Mouse (Mus musculus) CH12.LX (cell line): ENCODE measurements around the gene Corin. TPM values are rescaled to one million over a fixed set of nuclear protein-coding genes. Genes with fewer than 3 reads are reported as not detected.
A peak's percentile ranks its signal among the peaks of the same experiment; 100 is the strongest.

ENCODE experiments used
- DNase-seq: peaks from one replicate; pipeline ENCODE4 v3.0.0-alpha.2; 2013; ENCODE audit errors: extremely low read depth
- H3K27ac ChIP-seq: 2 replicates; pipeline ENCODE4 v1.5.1; 2012; ENCODE audit warnings: low read depth, mild to moderate bottlenecking, control low read depth, moderate library complexity; ENCODE audit not compliant: insufficient read depth
- H3K27me3 ChIP-seq: replicated peaks from 2 replicates; pipeline ENCODE3; 2012; ENCODE audit warnings: inconsistent platforms
- H3K36me3 ChIP-seq, 2 experiments: replicated peaks in 1 of 2; 2 replicates each; pipeline versions ENCODE3 to v1.6.1; 2012; ENCODE audit warnings: inconsistent platforms in 1 of 2, low read length in 1 of 2, mild to moderate bottlenecking in 1 of 2, mixed read lengths in 1 of 2, moderate library complexity in 1 of 2; ENCODE audit not compliant: control insufficient read depth in 1 of 2, insufficient read depth in 1 of 2
- H3K4me1 ChIP-seq, 2 experiments: 2 replicates each; pipeline ENCODE4 v1.6.1; 2012; ENCODE audit warnings: inconsistent platforms in 1 of 2, moderate library complexity in 1 of 2; ENCODE audit not compliant: insufficient read depth in 2 of 2, control insufficient read depth in 1 of 2
- H3K4me2 ChIP-seq: 2 replicates; pipeline ENCODE4 v1.6.1; 2012; ENCODE audit warnings: low read depth, mild to moderate bottlenecking, control low read depth; ENCODE audit not compliant: poor library complexity, insufficient read depth, severe bottlenecking
- H3K4me3 ChIP-seq, 3 experiments: fragments of 150-350 bp in 1 of 3; sonication (generic) in 1 of 3; replicated peaks in 1 of 3; 2 replicates each; pipeline versions ENCODE3 to v1.5.1; 2011 to 2012; ENCODE audit warnings: low read depth in 2 of 3, low read length in 2 of 3, mild to moderate bottlenecking in 2 of 3, moderate library complexity in 2 of 3, control low read depth in 1 of 3, improper control_type of control experiment in 1 of 3, inconsistent platforms in 1 of 3, mixed read lengths in 1 of 3; ENCODE audit not compliant: poor library complexity in 1 of 3
- H3K79me2 ChIP-seq: replicated peaks from 2 replicates; pipeline ENCODE4 v1.6.1; 2012; ENCODE audit warnings: mild to moderate bottlenecking, moderate library complexity; ENCODE audit not compliant: control insufficient read depth, poor library complexity, insufficient read depth, severe bottlenecking; ENCODE audit errors: extremely low read depth
- H3K9ac ChIP-seq: 2 replicates; pipeline ENCODE4 v1.6.1; 2012; ENCODE audit warnings: low read depth, mild to moderate bottlenecking, control low read depth, moderate library complexity; ENCODE audit not compliant: insufficient read depth
- H3K9me3 ChIP-seq: replicated peaks from 2 replicates; pipeline ENCODE3; 2012; ENCODE audit warnings: low read length, inconsistent platforms, mixed read lengths
- BHLHE40 ChIP-seq: IDR thresholded peaks from 2 replicates; pipeline ENCODE4 v1.6.1; 2011; ENCODE audit warnings: mild to moderate bottlenecking, low read depth, low read length, improper control_type of control experiment
- EP300 ChIP-seq: IDR thresholded peaks from 2 replicates; pipeline ENCODE4 v1.6.1; 2011; ENCODE audit warnings: low read length, improper control_type of control experiment
- ETS1 ChIP-seq: conservative IDR thresholded peaks from 2 replicates; pipeline ENCODE4 v1.6.1; 2012; ENCODE audit warnings: low read depth, mild to moderate bottlenecking, inconsistent platforms, low read length, improper control_type of control experiment, moderate library complexity
- GABPA ChIP-seq: IDR thresholded peaks from 2 replicates; pipeline ENCODE4 v1.6.1; 2012; ENCODE audit warnings: low read depth, low read length, improper control_type of control experiment, inconsistent platforms; ENCODE audit not compliant: insufficient replicate concordance
- IRF4 ChIP-seq: IDR thresholded peaks from 2 replicates; pipeline ENCODE4 v1.6.1; 2014; ENCODE audit warnings: low read depth, mild to moderate bottlenecking, inconsistent platforms, low read length, improper control_type of control experiment
- MAFK ChIP-seq: IDR thresholded peaks from 2 replicates; pipeline ENCODE4 v1.6.1; 2011; ENCODE audit warnings: low read length, improper control_type of control experiment; ENCODE audit not compliant: insufficient replicate concordance
- MAX ChIP-seq: IDR thresholded peaks from 2 replicates; pipeline ENCODE4 v1.6.1; 2011; ENCODE audit warnings: low read length, improper control_type of control experiment
- MAZ ChIP-seq: IDR thresholded peaks from 2 replicates; pipeline ENCODE4 v1.6.1; 2012; ENCODE audit warnings: low read depth, mild to moderate bottlenecking, inconsistent platforms, low read length, improper control_type of control experiment, moderate library complexity
- MYC ChIP-seq: IDR thresholded peaks from 2 replicates; pipeline ENCODE4 v1.6.1; 2011; ENCODE audit warnings: low read depth, mild to moderate bottlenecking, improper control_type of control experiment, low read length
- NRF1 ChIP-seq: IDR thresholded peaks from 2 replicates; pipeline ENCODE4 v1.6.1; 2014; ENCODE audit warnings: low read depth, mild to moderate bottlenecking, inconsistent platforms, low read length, improper control_type of control experiment, moderate library complexity
- PAX5 ChIP-seq: IDR thresholded peaks from 2 replicates; pipeline ENCODE4 v1.6.1; 2012; ENCODE audit warnings: low read length, inconsistent platforms, mixed read lengths
- POLR2A ChIP-seq: IDR thresholded peaks from 2 replicates; pipeline ENCODE4 v1.6.1; 2011; ENCODE audit warnings: low read depth, mild to moderate bottlenecking, improper control_type of control experiment, low read length
- TBP ChIP-seq: conservative IDR thresholded peaks from 2 replicates; pipeline ENCODE4 v1.6.1; 2011; ENCODE audit warnings: low read depth, low read length, improper control_type of control experiment
- TCF12 ChIP-seq: IDR thresholded peaks from 2 replicates; pipeline ENCODE4 v1.6.1; 2014; ENCODE audit warnings: low read depth, mild to moderate bottlenecking, inconsistent platforms, low read length, improper control_type of control experiment
- USF1 ChIP-seq: IDR thresholded peaks from 2 replicates; pipeline ENCODE4 v1.6.1; 2014; ENCODE audit warnings: low read depth, mild to moderate bottlenecking, inconsistent platforms, low read length, improper control_type of control experiment
- USF2 ChIP-seq: conservative IDR thresholded peaks from 2 replicates; pipeline ENCODE4 v1.6.1; 2011; ENCODE audit warnings: low read depth, low read length, improper control_type of control experiment
- ZMIZ1 ChIP-seq: IDR thresholded peaks from 2 replicates; pipeline ENCODE4 v1.6.1; 2012; ENCODE audit warnings: low read depth, mild to moderate bottlenecking, inconsistent platforms, low read length, improper control_type of control experiment
- ZNF384 ChIP-seq: IDR thresholded peaks from 2 replicates; pipeline ENCODE4 v1.6.1; 2012; ENCODE audit warnings: low read depth, low read length, improper control_type of control experiment, inconsistent platforms
- dilution Hi-C: fragments of 300-500 bp; cut with MboI; formaldehyde crosslinking; loops from 2 replicates; pipeline ENCODE4 v1.14.3; 2020; ENCODE audit warnings: low sequenced_read_pairs; ENCODE audit not compliant: extremely low pct_unique_long_range_greater_than_20kb, extremely low pct_ligation_motif_present
- in situ Hi-C: fragments of 300-500 bp; cut with MboI; formaldehyde crosslinking; loops from 3 replicates; pipeline ENCODE4 v1.14.3; 2019; ENCODE audit warnings: low sequenced_read_pairs, low pct_ligation_motif_present, low pct_unique_long_range_greater_than_20kb, mixed read lengths
- polyA plus RNA-seq: library from polyadenylated mRNA; unstranded; fragments of >175 nt; gene quantifications from 2 replicates; pipeline ENCODE4 v1.2.1, GENCODE M21; 2012; ENCODE audit warnings: low read depth; ENCODE audit not compliant: insufficient read length
- total RNA-seq, 2 experiments: library from RNA; depleted of rRNA; stranded (reverse); fragments of 300-350 nt in 1 of 2; fragments of >200 nt in 1 of 2; gene quantifications; 2 replicates each; pipeline ENCODE4 v1.2.3; 2012 to 2014

Corin gene
- total and polyA plus RNA-seq, 3 experiments, result not detected

DNA sequence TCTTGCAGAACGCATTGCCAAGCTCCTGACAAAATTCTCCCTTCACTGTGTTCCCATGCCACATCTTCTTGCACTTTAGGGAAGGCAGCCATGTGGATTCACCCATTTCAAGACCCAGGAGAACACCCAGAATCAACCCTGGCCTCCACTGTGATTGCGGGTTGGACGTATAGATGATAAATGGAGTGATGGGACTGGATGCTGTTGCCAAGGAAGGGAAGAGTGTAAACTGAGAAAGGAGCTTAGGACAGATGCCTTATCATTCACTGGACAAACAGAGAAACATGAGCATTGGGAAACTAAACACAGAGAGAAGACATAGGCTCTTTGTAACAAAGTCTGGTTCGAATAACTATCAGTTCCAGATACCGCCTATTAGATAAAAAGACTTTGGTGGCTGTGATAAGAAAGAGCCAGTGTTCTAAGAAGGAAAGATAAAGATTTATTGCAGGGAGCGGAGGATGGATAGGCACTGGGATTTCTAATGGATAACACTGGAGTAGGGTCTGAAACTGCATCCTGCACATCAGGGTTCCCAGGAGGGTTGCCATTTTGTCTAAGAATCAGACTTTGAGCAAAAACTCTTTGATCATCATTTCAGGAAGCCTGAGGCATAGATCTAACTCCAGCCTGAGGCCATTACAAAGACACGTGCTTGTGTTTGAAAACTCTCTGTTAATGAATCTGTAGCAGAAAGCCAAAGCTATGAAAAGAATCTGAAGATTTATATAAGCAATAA lies 44.7 kb downstream of the Corin start:
- dilution Hi-C loops (no loop called here), in situ Hi-C loops (no loop called here)
- Histone ChIP-seq H3K36me3 (no peaks in the 10 kb centered on the region), H3K4me3 (no peak overlapping the region), H3K4me2 (no peak overlapping the region), H3K27me3 (no peaks in the 10 kb centered on the region), H3K9ac (no peak overlapping the region), H3K4me1 (no peaks in the 10 kb centered on the region), H3K79me2 (no peaks in the 10 kb centered on the region), H3K9me3 (no peaks in the 10 kb centered on the region), H3K27ac (no peak overlapping the region)
- DNase-seq, result no peak
- TF ChIP-seq MAX (0 out of 2 replicates have a peak, but pooled peaks have one; percentile 23), TCF12 (no peak)

- Histone ChIP-seq H3K4me1 (no peaks in the 10 kb centered on the region), H3K79me2 (no peaks in the 10 kb centered on the region), H3K27ac (no peak overlapping the region), H3K36me3 (no peaks in the 10 kb centered on the region), H3K9me3 (no peaks in the 10 kb centered on the region), H3K9ac (no peak overlapping the region), H3K27me3 (no peaks in the 10 kb centered on the region), H3K4me3 (no peak overlapping the region), H3K4me2 (no peak overlapping the region)
- dilution Hi-C loops (no loop called here), in situ Hi-C loops (no loop called here)
- no peak for DNase-seq
- TF ChIP-seq MAZ (no peak), USF1 (no peak), POLR2A (no peak), MYC (no peak), ZNF384 (no peak), ETS1 (no peak), GABPA (no peak), IRF4 (no peak), EP300 (no peak), PAX5 (no peak), TBP (no peak), TCF12 (no peak), ZMIZ1 (no peak), BHLHE40 (no peak), USF2 (no peak), MAFK (no peak), NRF1 (no peak)
These were observed 50.6 kb downstream of the Corin start for GRCm38 (mm10) chr5:72453690-72454089.
